Mouse (Mus musculus): ENCODE data around the gene Tmem163.

Gene Tmem163

DNA sequence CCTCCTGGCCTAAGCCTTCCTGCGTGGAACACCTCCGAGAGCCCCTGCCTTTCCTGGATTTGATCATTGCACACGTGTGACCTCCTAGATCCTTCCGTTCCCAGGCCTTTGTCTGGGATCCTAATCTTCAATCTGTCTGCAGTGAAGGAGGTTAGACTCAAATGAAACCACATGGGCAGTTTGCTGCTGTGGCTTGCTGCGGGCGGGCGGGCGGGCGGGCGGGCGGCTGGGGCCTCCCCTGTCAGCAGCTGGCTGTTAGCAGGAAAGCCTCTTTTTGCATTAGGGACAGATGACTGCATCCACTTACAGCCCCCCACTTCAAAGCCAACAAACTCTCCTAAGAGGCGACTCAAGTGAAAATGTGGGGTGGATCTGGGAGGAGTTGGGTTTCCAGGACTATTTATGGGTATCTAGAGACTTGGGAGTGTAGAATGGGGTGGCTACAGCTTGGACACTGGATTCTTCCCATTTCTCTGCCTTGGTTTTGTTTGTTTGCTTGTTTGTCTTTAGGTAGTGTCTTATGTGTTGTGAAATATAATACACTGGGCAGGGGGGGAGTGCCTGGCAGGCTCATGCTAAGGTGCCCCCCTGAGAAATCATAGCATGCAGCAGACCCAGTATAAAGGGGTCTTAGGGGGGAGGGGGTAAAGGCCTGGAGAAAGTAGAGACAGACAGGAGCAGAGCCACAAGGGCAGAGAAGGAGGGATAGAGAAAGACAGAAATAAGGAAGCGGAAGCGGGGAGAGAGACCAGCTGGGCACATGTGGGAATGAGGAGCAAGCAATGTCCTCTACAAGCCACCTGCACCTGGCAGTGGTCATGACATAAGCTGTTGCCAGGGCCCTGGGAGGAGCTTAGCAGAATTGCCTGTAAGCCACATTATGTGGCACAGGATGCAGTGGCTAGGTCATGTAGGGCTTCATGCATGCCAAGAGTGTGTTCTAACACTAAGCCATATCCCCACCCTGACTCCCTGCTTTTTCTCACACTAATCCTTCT is 236.2 kb downstream of the Tmem163 start:
- Histone ChIP-seq H3K36me3 (ENCODE audit: insufficient read depth, low read length) (no peaks in the 10 kb centered on the region), H3K4me1 (replicated peaks; ENCODE audit: low read depth, low read length) (0 out of 2 replicates have a peak, but pooled peaks cover 3% of the 10 kb centered on the region), H3K9me3 (ENCODE audit: low read length) (no peaks in the 10 kb centered on the region), H3K27me3 (ENCODE audit: insufficient read depth, low read length) (no peaks in the 10 kb centered on the region), H3K4me3 (replicated peaks; ENCODE audit: low read length) (no peak overlapping the region)
- no peak for TF ChIP-seq POU5F1 (IDR thresholded peaks at IDR 0.05; ENCODE audit: borderline replicate concordance, low read length)
- TF ChIP-seq NANOG (IDR thresholded peaks at IDR 0.05; ENCODE audit: borderline replicate concordance, low read length): no peak
- no peak for TF ChIP-seq CTCF (conservative IDR thresholded peaks at IDR 0.05; ENCODE audit: low read length)

- H3K27me3 ChIP-seq (ENCODE audit: insufficient read depth, low read length): no peaks in the 10 kb centered on the region
- peaks cover 16% of the 10 kb centered on the region for H3K4me1 ChIP-seq (replicated peaks; ENCODE audit: low read depth, low read length)
- TF ChIP-seq CTCF (conservative IDR thresholded peaks at IDR 0.05; ENCODE audit: low read length): no peak
- TF ChIP-seq NANOG (IDR thresholded peaks at IDR 0.05; ENCODE audit: borderline replicate concordance, low read length): no peak
- TF ChIP-seq POU5F1 (IDR thresholded peaks at IDR 0.05; ENCODE audit: borderline replicate concordance, low read length): no peak
- no peaks in the 10 kb centered on the region for H3K9me3 ChIP-seq (ENCODE audit: low read length)
- no peaks in the 10 kb centered on the region for H3K36me3 ChIP-seq (ENCODE audit: insufficient read depth, low read length)
- no peak overlapping the region for H3K4me3 ChIP-seq (replicated peaks; ENCODE audit: low read length)
Measured at GRCm38 (mm10) chr1:127441736-127442135, 237.6 kb downstream of the Tmem163 start.

GRCm38 (mm10) chr1:127441007-127441406 is 238.3 kb downstream of the Tmem163 start:
- H3K9me3 ChIP-seq (ENCODE audit: low read length): no peaks in the 10 kb centered on the region
- H3K36me3 ChIP-seq (ENCODE audit: insufficient read depth, low read length): no peaks in the 10 kb centered on the region
- H3K4me1 ChIP-seq (replicated peaks; ENCODE audit: low read depth, low read length): peaks cover 20% of the 10 kb centered on the region
- TF ChIP-seq NANOG (IDR thresholded peaks at IDR 0.05; ENCODE audit: borderline replicate concordance, low read length): no peak
- TF ChIP-seq POU5F1 (IDR thresholded peaks at IDR 0.05; ENCODE audit: borderline replicate concordance, low read length): no peak
- TF ChIP-seq CTCF (conservative IDR thresholded peaks at IDR 0.05; ENCODE audit: low read length): no peak
- no peak overlapping the region for H3K4me3 ChIP-seq (replicated peaks; ENCODE audit: low read length)
- no peaks in the 10 kb centered on the region for H3K27me3 ChIP-seq (ENCODE audit: insufficient read depth, low read length)

DNA sequence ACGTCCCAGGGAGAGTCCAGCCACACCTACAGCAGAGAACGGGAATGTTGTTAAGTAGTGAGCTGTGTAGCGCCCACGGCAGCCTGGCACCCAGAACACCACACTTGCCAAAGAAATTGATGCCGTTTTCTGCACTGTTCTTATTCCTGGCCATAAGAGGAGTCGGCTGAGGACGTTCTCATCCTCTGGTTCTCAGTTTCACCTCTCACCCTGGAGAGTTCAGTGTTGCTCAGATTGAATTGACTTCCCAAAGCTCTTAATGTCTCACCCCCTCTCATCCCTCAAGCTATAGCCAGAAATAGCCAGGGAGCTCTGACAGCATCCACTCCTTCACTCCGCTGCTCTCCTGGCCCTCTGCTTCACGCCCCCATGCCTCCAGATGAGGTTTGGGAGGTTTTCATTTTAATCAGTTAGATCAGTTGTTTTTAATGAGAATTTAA is 239.9 kb downstream of the Tmem163 start:
- TF ChIP-seq POU5F1 (IDR thresholded peaks at IDR 0.05; ENCODE audit: borderline replicate concordance, low read length): no peak
- no peak for TF ChIP-seq CTCF (conservative IDR thresholded peaks at IDR 0.05; ENCODE audit: low read length)
- TF ChIP-seq NANOG (IDR thresholded peaks at IDR 0.05; ENCODE audit: borderline replicate concordance, low read length): no peak
- Histone ChIP-seq H3K4me3 (replicated peaks; ENCODE audit: low read length) (no peak overlapping the region), H3K36me3 (ENCODE audit: insufficient read depth, low read length) (no peaks in the 10 kb centered on the region), H3K9me3 (ENCODE audit: low read length) (no peaks in the 10 kb centered on the region), H3K27me3 (ENCODE audit: insufficient read depth, low read length) (no peaks in the 10 kb centered on the region), H3K4me1 (replicated peaks; ENCODE audit: low read depth, low read length) (peaks cover 20% of the 10 kb centered on the region)

DNA sequence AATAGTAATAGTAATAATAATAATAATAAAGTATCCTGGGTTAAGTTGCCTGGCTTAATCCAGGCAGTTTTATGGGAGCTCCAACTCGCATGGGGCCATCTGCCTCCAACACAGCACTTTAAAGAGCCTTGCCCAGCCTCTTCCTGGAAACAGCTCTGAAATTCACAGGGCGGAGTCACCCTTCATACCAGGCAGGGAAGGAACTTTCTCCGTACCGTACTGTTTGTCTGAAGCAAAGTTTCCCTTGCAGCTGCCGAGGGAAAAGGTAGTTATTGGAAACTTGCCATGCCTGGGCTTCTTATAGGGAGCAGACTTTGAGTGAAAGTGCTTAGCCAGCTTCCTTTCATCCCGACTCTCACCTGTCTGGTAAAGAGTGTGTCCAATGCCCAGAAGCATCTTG is 242.3 kb downstream of the Tmem163 start:
- H3K27me3 ChIP-seq (ENCODE audit: insufficient read depth, low read length): no peaks in the 10 kb centered on the region
- H3K36me3 ChIP-seq (ENCODE audit: insufficient read depth, low read length): no peaks in the 10 kb centered on the region
- H3K4me1 ChIP-seq (replicated peaks; ENCODE audit: low read depth, low read length): peaks cover 23% of the 10 kb centered on the region
- H3K9me3 ChIP-seq (ENCODE audit: low read length): no peaks in the 10 kb centered on the region
- TF ChIP-seq NANOG (IDR thresholded peaks at IDR 0.05; ENCODE audit: borderline replicate concordance, low read length) (no peak), POU5F1 (IDR thresholded peaks at IDR 0.05; ENCODE audit: borderline replicate concordance, low read length) (no peak), CTCF (conservative IDR thresholded peaks at IDR 0.05; ENCODE audit: low read length) (no peak)
- H3K4me3 ChIP-seq (replicated peaks; ENCODE audit: low read length): no peak overlapping the region
